Mouse (Mus musculus): ENCODE results near the gene Gm20479.
A peak's percentile ranks its signal among the peaks of the same experiment; 100 is the strongest.

Gm20479 gene

GRCm38 (mm10) chr7:27333316-27333941 lies 23.8 kb downstream of the Gm20479 start:
- no peak for DNase-seq (ENCODE audit: low spot score)

- peak; percentile 77 for DNase-seq (ENCODE audit: low spot score)
These were observed 24.6 kb downstream of the Gm20479 start for GRCm38 (mm10) chr7:27332353-27333199.

GRCm38 (mm10) chr7:27331854-27332253 lies 25.4 kb downstream of the Gm20479 start:
- no peak for DNase-seq (ENCODE audit: low spot score)

GRCm38 (mm10) chr7:27331541-27331851 lies 25.7 kb downstream of the Gm20479 start:
- no peak for DNase-seq (ENCODE audit: low spot score)

GRCm38 (mm10) chr7:27330709-27331540 lies 26.3 kb downstream of the Gm20479 start:
- DNase-seq (ENCODE audit: low spot score): peak; percentile 88

GRCm38 (mm10) chr7:27329981-27330380 lies 27.2 kb downstream of the Gm20479 start:
- DNase-seq (ENCODE audit: low spot score): no peak

- peak; percentile 75 for DNase-seq (ENCODE audit: low spot score)
These were observed 27.8 kb downstream of the Gm20479 start for GRCm38 (mm10) chr7:27329326-27329947.

- no peak for DNase-seq (ENCODE audit: low spot score)
These were observed 28.6 kb downstream of the Gm20479 start for GRCm38 (mm10) chr7:27328648-27329047.

- no peak for DNase-seq (ENCODE audit: low spot score)
These were observed 29.1 kb downstream of the Gm20479 start for GRCm38 (mm10) chr7:27328161-27328560.

- no peak for DNase-seq (ENCODE audit: low spot score)
These were observed 29.7 kb downstream of the Gm20479 start for GRCm38 (mm10) chr7:27327500-27327899.

- DNase-seq (ENCODE audit: low spot score): no peak
These were observed 30.9 kb downstream of the Gm20479 start for GRCm38 (mm10) chr7:27326101-27326880.

- no peak for DNase-seq (ENCODE audit: low spot score)
These were observed 31.5 kb downstream of the Gm20479 start for GRCm38 (mm10) chr7:27325697-27326096.

- DNase-seq (ENCODE audit: low spot score): no peak
These were observed 32.3 kb downstream of the Gm20479 start for GRCm38 (mm10) chr7:27324928-27325327.

- DNase-seq (ENCODE audit: low spot score): no peak
These were observed 33.1 kb downstream of the Gm20479 start for GRCm38 (mm10) chr7:27324161-27324560.

GRCm38 (mm10) chr7:27323001-27323400 lies 34.2 kb downstream of the Gm20479 start:
- no peak for DNase-seq (ENCODE audit: low spot score)

- DNase-seq (ENCODE audit: low spot score): no peak
These were observed 34.9 kb downstream of the Gm20479 start for GRCm38 (mm10) chr7:27322291-27322690.

GRCm38 (mm10) chr7:27319411-27319810 lies 37.8 kb downstream of the Gm20479 start:
- DNase-seq (ENCODE audit: low spot score): no peak

- no peak for DNase-seq (ENCODE audit: low spot score)
These were observed 41.3 kb downstream of the Gm20479 start for GRCm38 (mm10) chr7:27315958-27316357.

- DNase-seq (ENCODE audit: low spot score): no peak
These were observed 42.8 kb downstream of the Gm20479 start for GRCm38 (mm10) chr7:27314393-27314792.

GRCm38 (mm10) chr7:27311651-27312284 lies 45.5 kb downstream of the Gm20479 start:
- no peak for DNase-seq (ENCODE audit: low spot score)

GRCm38 (mm10) chr7:27310996-27311535 lies 46.2 kb downstream of the Gm20479 start:
- DNase-seq (ENCODE audit: low spot score): no peak
